Mouse (Mus musculus) stomach, embryonic 14.5 days (tissue): ENCODE measurements around the gene Vkorc1. TPM values are rescaled to one million over a fixed set of nuclear protein-coding genes. Genes with fewer than 3 reads are reported as not detected.

ENCODE experiments used
- ATAC-seq: fragments of 200-750 bp; cut with Nextera tagmentation; 2 replicates; pipeline ENCODE4 v1.8.0; 2017; ENCODE audit warnings: low read depth, moderate TSS enrichment; ENCODE audit not compliant: insufficient number of reproducible peaks, insufficient read depth, low FRiP score
- H3K27ac ChIP-seq: fragments of 300-500 bp; sonication (generic); 2 replicates; pipeline ENCODE4 v1.5.1; 2014; ENCODE audit warnings: mild to moderate bottlenecking, low read length, moderate library complexity, mixed read lengths
- H3K27me3 ChIP-seq: fragments of 300-500 bp; sonication (generic); 2 replicates; pipeline ENCODE4 v1.6.1; 2014; ENCODE audit warnings: low read length, control low read depth, mixed read lengths; ENCODE audit not compliant: control insufficient read depth, insufficient read depth
- H3K36me3 ChIP-seq: fragments of 300-500 bp; sonication (generic); 2 replicates; pipeline ENCODE4 v1.6.1; 2014; ENCODE audit warnings: mild to moderate bottlenecking, control low read depth, low read length, moderate library complexity, mixed read lengths; ENCODE audit not compliant: control insufficient read depth, insufficient read depth
- H3K4me1 ChIP-seq: fragments of 300-500 bp; sonication (generic); 2 replicates; pipeline ENCODE4 v1.6.1; 2014; ENCODE audit warnings: low read length, control low read depth, mixed read lengths; ENCODE audit not compliant: control insufficient read depth, insufficient read depth
- H3K4me2 ChIP-seq: fragments of 300-500 bp; sonication (generic); replicated peaks from 2 replicates; pipeline ENCODE4 v1.6.1; 2014; ENCODE audit warnings: low read depth, low read length, control low read depth
- H3K4me3 ChIP-seq: fragments of 300-500 bp; sonication (generic); 2 replicates; pipeline ENCODE4 v1.5.1; 2014; ENCODE audit warnings: low read depth, low read length, control low read depth
- H3K9ac ChIP-seq: fragments of 300-500 bp; sonication (generic); replicated peaks from 2 replicates; pipeline ENCODE4 v1.6.1; 2014; ENCODE audit warnings: low read depth, mild to moderate bottlenecking, control low read depth, low read length, moderate library complexity, mixed read lengths
- H3K9me3 ChIP-seq: fragments of 300-500 bp; sonication (generic); 2 replicates; pipeline ENCODE4 v1.6.1; 2016; ENCODE audit warnings: low read depth, low read length, control low read depth; ENCODE audit not compliant: control insufficient read depth
- WGBS: fragments of 180-500 bp; shearing (Covaris S2); extraction: QIAGEN DNeasy Blood & Tissue Kit; methylation state at CpG from one replicate; pipeline ENCODE4 v1.1.7; 2014; 5-methylcytosine and 5-hydroxymethylcytosine counted together
- polyA plus RNA-seq: library from polyadenylated mRNA; unstranded; fragments of >200 nt; fragmentation: Nextera tagmentation; extraction: Ambion mirVana; gene quantifications from 2 replicates; pipeline ENCODE4 v1.2.1, GENCODE M21; 2014

Gene Vkorc1
- polyA plus RNA-seq, 1 experiment from 2014 or later: 184 TPM

- Histone ChIP-seq H3K27me3 (no peaks in the 10 kb centered on the region), H3K36me3 (peaks cover 29% of the 10 kb centered on the region), H3K27ac (no peak overlapping the region), H3K9me3 (no peaks in the 10 kb centered on the region), H3K4me3 (no peak overlapping the region), H3K4me1 (0 out of 2 replicates have a peak, but pooled peaks cover 4% of the 10 kb centered on the region), H3K9ac (no peak overlapping the region), H3K4me2 (no peak overlapping the region)
- 96% methylated on average over 18 of the region's 18 CpGs for WGBS
- ATAC-seq: no peak
Observed at GRCm38 (mm10) chr7:127867641-127868040, 27.8 kb downstream of the Vkorc1 start.

GRCm38 (mm10) chr7:127866434-127866833, 29.0 kb downstream of the Vkorc1 start:
- 97% methylated on average over 12 of the region's 12 CpGs for WGBS
- Histone ChIP-seq H3K27ac (no peak overlapping the region), H3K36me3 (peaks cover 29% of the 10 kb centered on the region), H3K4me3 (no peak overlapping the region), H3K4me2 (no peak overlapping the region), H3K27me3 (no peaks in the 10 kb centered on the region), H3K4me1 (0 out of 2 replicates have a peak, but pooled peaks cover 4% of the 10 kb centered on the region), H3K9me3 (no peaks in the 10 kb centered on the region), H3K9ac (no peak overlapping the region)
- ATAC-seq: no peak

- ATAC-seq: no peak
- Histone ChIP-seq H3K9ac (no peak overlapping the region), H3K4me2 (no peak overlapping the region), H3K27me3 (no peaks in the 10 kb centered on the region), H3K27ac (no peak overlapping the region), H3K36me3 (no peaks in the 10 kb centered on the region), H3K4me1 (no peaks in the 10 kb centered on the region), H3K9me3 (no peaks in the 10 kb centered on the region), H3K4me3 (no peak overlapping the region)
- WGBS: 90% methylated on average over 6 of the region's 6 CpGs
Observed at GRCm38 (mm10) chr7:127858258-127858657, 37.2 kb downstream of the Vkorc1 start.

GRCm38 (mm10) chr7:127850906-127851305, 44.5 kb downstream of the Vkorc1 start:
- H3K27me3 ChIP-seq: no peaks in the 10 kb centered on the region
- H3K9me3 ChIP-seq: no peaks in the 10 kb centered on the region
- H3K36me3 ChIP-seq: peaks cover 12% of the 10 kb centered on the region; the same call in 1 of the 2 replicates
- H3K4me2 ChIP-seq: no peak overlapping the region
- H3K27ac ChIP-seq: no peak overlapping the region
- 61% methylated on average over 5 of the region's 5 CpGs for whole genome bisulfite sequencing
- H3K4me3 ChIP-seq: no peak overlapping the region
- no peak overlapping the region for H3K9ac ChIP-seq
- ATAC-seq: no peak
- no peaks in the 10 kb centered on the region for H3K4me1 ChIP-seq

DNA sequence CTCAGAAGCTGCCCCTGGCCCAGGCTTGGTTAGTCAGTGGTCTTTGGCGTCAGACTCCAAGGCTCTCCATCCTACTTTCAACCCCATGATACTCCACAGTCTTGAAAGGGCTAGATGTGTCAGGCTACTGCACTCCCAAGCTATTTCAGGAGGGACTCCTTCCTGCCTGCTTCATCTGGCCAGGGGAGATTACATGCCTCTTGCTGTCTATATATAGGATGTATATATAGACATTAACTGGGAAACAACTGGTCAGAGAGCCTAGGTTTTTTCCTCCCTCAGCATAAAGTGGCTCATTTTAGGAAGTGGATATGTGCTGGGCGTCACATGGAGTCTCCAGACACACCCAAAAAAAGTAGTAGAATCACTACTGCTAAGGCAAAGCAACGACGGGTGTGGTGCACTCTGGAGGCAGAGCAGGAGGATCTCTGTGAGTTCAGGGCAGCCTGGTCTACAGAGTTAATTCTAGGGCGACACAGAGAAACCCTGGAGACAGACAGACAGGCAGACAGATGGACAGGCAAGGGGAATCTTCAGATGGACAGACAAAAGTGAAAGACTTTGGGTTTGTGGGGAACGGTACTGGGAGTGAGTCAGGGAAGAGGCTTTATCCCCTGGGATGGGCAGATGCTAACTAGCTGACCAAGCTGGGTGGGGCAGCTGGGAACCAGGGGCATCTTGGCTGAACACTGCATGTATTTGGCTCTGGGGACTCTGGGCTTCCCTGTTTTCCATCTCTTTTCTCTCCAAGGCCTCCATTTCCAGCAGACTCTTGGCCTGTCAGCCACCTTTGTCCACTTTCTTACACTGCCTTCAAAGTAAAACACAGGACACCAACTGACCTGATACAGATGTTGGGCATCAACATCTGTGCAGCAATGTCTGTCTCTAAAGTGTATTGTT, 45.2 kb downstream of the Vkorc1 start:
- no peak overlapping the region for H3K9ac ChIP-seq
- no peaks in the 10 kb centered on the region for H3K27me3 ChIP-seq
- H3K4me2 ChIP-seq: no peak overlapping the region
- WGBS: 77% methylated on average over 6 of the region's 6 CpGs
- H3K9me3 ChIP-seq: no peaks in the 10 kb centered on the region
- H3K36me3 ChIP-seq: peaks cover 12% of the 10 kb centered on the region; the same call in 1 of the 2 replicates
- no peak overlapping the region for H3K4me3 ChIP-seq
- no peaks in the 10 kb centered on the region for H3K4me1 ChIP-seq
- no peak overlapping the region for H3K27ac ChIP-seq
- no peak for ATAC-seq

Other genes with a start within 250 kb of the Vkorc1 start
- 57.8 and 65.2 TPM in 2 replicates for gene Bcl7c, start 186.7 kb downstream of the Vkorc1 start, polyA plus RNA-seq
- gene Ctf1, start 182.9 kb downstream of the Vkorc1 start, polyA plus RNA-seq: 20.1 and 22.1 TPM in 2 replicates
- 0.32 and 0.66 TPM in 2 replicates for gene Ctf2, start 163.5 kb downstream of the Vkorc1 start, polyA plus RNA-seq
- gene Fbxl19, start 151.1 kb downstream of the Vkorc1 start, polyA plus RNA-seq: 3.9 and 6.2 TPM in 2 replicates
- gene Orai3, start 125.8 kb downstream of the Vkorc1 start, polyA plus RNA-seq: 19.6 and 24.8 TPM in 2 replicates
- gene Setd1a, start 118.9 kb downstream of the Vkorc1 start, polyA plus RNA-seq: 31.2 and 32.1 TPM in 2 replicates
- not detected in 2 replicates for gene Gm49388, start 110.0 kb downstream of the Vkorc1 start, polyA plus RNA-seq
- 21.1 and 22.7 TPM in 2 replicates for gene Hsd3b7, start 95.0 kb downstream of the Vkorc1 start, polyA plus RNA-seq
- gene Stx4a, start 71.3 kb downstream of the Vkorc1 start, polyA plus RNA-seq: 29.1 and 29.7 TPM in 2 replicates
- 5.3 and 6.3 TPM in 2 replicates for gene Stx1b, start 71.1 kb downstream of the Vkorc1 start, polyA plus RNA-seq
- 17.1 and 18.9 TPM in 2 replicates for gene Zfp646, start 19.4 kb downstream of the Vkorc1 start, polyA plus RNA-seq
- 13.7 and 18.0 TPM in 2 replicates for gene Zfp668, start 18.8 kb downstream of the Vkorc1 start, polyA plus RNA-seq
- 0.95 and 1.4 TPM in 2 replicates for gene Prss53, start 4.6 kb downstream of the Vkorc1 start, polyA plus RNA-seq
- not detected in 2 replicates for gene Gm21974, start 163 bp downstream of the Vkorc1 start, polyA plus RNA-seq
- 152 TPM in 2 replicates for gene Bckdk, start 8.5 kb upstream of the Vkorc1 start, polyA plus RNA-seq
- gene Kat8, start 16.9 kb upstream of the Vkorc1 start, polyA plus RNA-seq: 40.3 and 43.0 TPM in 2 replicates
- gene Prss8, start 34.5 kb upstream of the Vkorc1 start, polyA plus RNA-seq: 48.2 and 55.5 TPM in 2 replicates
- gene Prss36, start 51.1 kb upstream of the Vkorc1 start, polyA plus RNA-seq: 8.2 and 8.5 TPM in 2 replicates
- gene Fus, start 71.8 kb upstream of the Vkorc1 start, polyA plus RNA-seq: 71.4 and 72.4 TPM in 2 replicates
- gene Pycard, start 98.2 kb upstream of the Vkorc1 start, polyA plus RNA-seq: 71.4 and 74.6 TPM in 2 replicates
- gene Trim72, start 108.3 kb upstream of the Vkorc1 start, polyA plus RNA-seq: 0.19 TPM in 1 of 2 replicates, not detected in the other
- gene Itgam, start 167.0 kb upstream of the Vkorc1 start, polyA plus RNA-seq: 0.77 TPM in 2 replicates
- not detected in 2 replicates for gene Gm49368, start 167.1 kb upstream of the Vkorc1 start, polyA plus RNA-seq
- gene Itgax, start 233.9 kb upstream of the Vkorc1 start, polyA plus RNA-seq: 0.17 TPM in 1 of 2 replicates, not detected in the other